Mouse (Mus musculus) cerebellum, adult 2 months (tissue): ENCODE measurements at regions not wholly inside any gene's neighbourhood (a gene's known extent, or its start where the extent isn't known, plus 50 kb on each side); places are given as distances from the start of the nearest gene placed in this dataset.

ENCODE experiments used
- DNase-seq, 2 experiments: peaks; one replicate each; pipeline ENCODE4 v3.0.0; 2021
- H3K27ac ChIP-seq: fragments of 200-500 bp; 2 replicates; pipeline ENCODE4 v1.5.1; 2012; ENCODE audit warnings: low read length, control low read depth, inconsistent platforms; ENCODE audit not compliant: insufficient read depth
- H3K27me3 ChIP-seq: fragments of 200-500 bp; 2 replicates; pipeline ENCODE4 v1.6.1; 2012; ENCODE audit warnings: inconsistent platforms, mild to moderate bottlenecking, low read length, moderate library complexity; ENCODE audit not compliant: control insufficient read depth, insufficient read depth
- H3K4me1 ChIP-seq: fragments of 200-500 bp; 2 replicates; pipeline ENCODE4 v1.6.1; 2011; ENCODE audit warnings: low read length; ENCODE audit not compliant: control insufficient read depth, insufficient read depth
- H3K4me3 ChIP-seq: fragments of 200-500 bp; replicated peaks from 2 replicates; pipeline ENCODE3; 2011; ENCODE audit warnings: mild to moderate bottlenecking, low read depth, low read length, control low read depth; ENCODE audit not compliant: insufficient read depth
- CTCF ChIP-seq: fragments of 200-500 bp; IDR thresholded peaks from 2 replicates; pipeline ENCODE4 v1.5.1; 2011; ENCODE audit warnings: low read depth, mild to moderate bottlenecking, control low read depth, low read length, moderate library complexity, borderline replicate concordance; ENCODE audit not compliant: insufficient read depth
- POLR2A ChIP-seq: fragments of 200-500 bp; IDR thresholded peaks from 2 replicates; pipeline ENCODE4 v1.6.1; 2011; ENCODE audit warnings: low read length, control low read depth, borderline replicate concordance; ENCODE audit not compliant: insufficient read depth
- WGBS: fragments of 180-500 bp; shearing (Covaris S2); methylation state at CpG from one replicate; pipeline ENCODE4 v1.1.7; 2018; 5-methylcytosine and 5-hydroxymethylcytosine counted together

GRCm38 (mm10) chr9:31542909-31543690, 78.8 kb upstream of the Tmem45b start:
- WGBS: 15% methylated on average over 13 of the region's 13 CpGs
- Histone ChIP-seq H3K27ac (no peak overlapping the region), H3K4me1 (no peaks in the 10 kb centered on the region), H3K4me3 (no peak overlapping the region), H3K27me3 (no peaks in the 10 kb centered on the region)
- TF ChIP-seq POLR2A (no peak), CTCF (peak; percentile 88)
- DNase-seq: peak; percentile 60 to 72

- Histone ChIP-seq H3K27me3 (no peaks in the 10 kb centered on the region), H3K27ac (no peak overlapping the region), H3K4me1 (no peaks in the 10 kb centered on the region), H3K4me3 (no peak overlapping the region)
- DNase-seq: no peak
- TF ChIP-seq CTCF (no peak), POLR2A (no peak)
- 50% methylated on average over 5 of the region's 5 CpGs for WGBS
Measured at GRCm38 (mm10) chr9:31541615-31542191, 77.4 kb upstream of the Tmem45b start.

GRCm38 (mm10) chr9:31538458-31539210, 74.4 kb upstream of the Tmem45b start:
- H3K27ac ChIP-seq: no peak overlapping the region
- no peak for DNase-seq
- no peak for TF ChIP-seq CTCF
- no peak for TF ChIP-seq POLR2A
- 89% methylated on average over 11 of the region's 11 CpGs for WGBS
- H3K27me3 ChIP-seq: no peaks in the 10 kb centered on the region
- no peak overlapping the region for H3K4me3 ChIP-seq
- H3K4me1 ChIP-seq: no peaks in the 10 kb centered on the region

GRCm38 (mm10) chr9:31529021-31529420, 64.8 kb upstream of the Tmem45b start:
- WGBS: 78% methylated on average over 6 of the region's 6 CpGs
- no peak overlapping the region for H3K4me3 ChIP-seq
- no peak for DNase-seq
- no peak overlapping the region for H3K27ac ChIP-seq
- no peaks in the 10 kb centered on the region for H3K27me3 ChIP-seq
- TF ChIP-seq CTCF (no peak), POLR2A (no peak)
- H3K4me1 ChIP-seq: no peaks in the 10 kb centered on the region

GRCm38 (mm10) chr9:31527216-31527615, 63.0 kb upstream of the Tmem45b start:
- Histone ChIP-seq H3K4me1 (no peaks in the 10 kb centered on the region), H3K27ac (no peak overlapping the region), H3K27me3 (no peaks in the 10 kb centered on the region), H3K4me3 (no peak overlapping the region)
- TF ChIP-seq CTCF: no peak
- TF ChIP-seq POLR2A: no peak
- no peak for DNase-seq
- 82% methylated on average over 2 of the region's 2 CpGs for WGBS
